Mouse (Mus musculus) large intestine, adult 2 months (tissue): ENCODE results near the gene Rbm5. TPM values are rescaled to one million over a fixed set of nuclear protein-coding genes. Genes with fewer than 3 reads are reported as not detected.

Experiments
- polyA plus RNA-seq: library from polyadenylated mRNA; depleted of rRNA; stranded (reverse); fragments of >200 nt; gene quantifications from 2 replicates; pipeline ENCODE4 v1.2.3, GENCODE M21; 2012; rRNA removed

Rbm5 gene
- polyA plus RNA-seq, 1 experiment: 37.9 TPM

Other genes starting within 250 kb of the Rbm5 start
- gene Tmem115, start 237.1 kb downstream of the Rbm5 start, polyA plus RNA-seq: 48.8 and 55.0 TPM in 2 replicates
- 42.8 and 43.7 TPM in 2 replicates for gene Cyb561d2, start 228.8 kb downstream of the Rbm5 start, polyA plus RNA-seq
- 27.7 and 31.6 TPM in 2 replicates for gene Nprl2, start 228.8 kb downstream of the Rbm5 start, polyA plus RNA-seq
- gene Zmynd10, start 223.7 kb downstream of the Rbm5 start, polyA plus RNA-seq: 0.29 and 0.40 TPM in 2 replicates
- 28.6 and 37.1 TPM in 2 replicates for gene Rassf1, start 219.4 kb downstream of the Rbm5 start, polyA plus RNA-seq
- gene Tusc2, start 207.7 kb downstream of the Rbm5 start, polyA plus RNA-seq: 45.2 and 46.3 TPM in 2 replicates
- gene Hyal2, start 203.1 kb downstream of the Rbm5 start, polyA plus RNA-seq: 76.1 and 127 TPM in 2 replicates
- gene Hyal1, start 194.1 kb downstream of the Rbm5 start, polyA plus RNA-seq: 1.7 and 4.5 TPM in 2 replicates
- 19.0 and 29.1 TPM in 2 replicates for gene Naa80, start 192.1 kb downstream of the Rbm5 start, polyA plus RNA-seq
- gene Hyal3, start 190.2 kb downstream of the Rbm5 start, polyA plus RNA-seq: 0.36 and 0.57 TPM in 2 replicates
- gene Ifrd2, start 183.4 kb downstream of the Rbm5 start, polyA plus RNA-seq: 60.1 and 74.4 TPM in 2 replicates
- gene Sema3b, start 161.8 kb downstream of the Rbm5 start, polyA plus RNA-seq: 38.6 and 47.6 TPM in 2 replicates
- 470 and 526 TPM in 2 replicates for gene Gnai2, start 135.6 kb downstream of the Rbm5 start, polyA plus RNA-seq
- 1.5 and 1.7 TPM in 2 replicates for gene Slc38a3, start 101.5 kb downstream of the Rbm5 start, polyA plus RNA-seq
- gene Gnat1, start 91.3 kb downstream of the Rbm5 start, polyA plus RNA-seq: 0.35 and 0.55 TPM in 2 replicates
- 14.1 and 20.1 TPM in 2 replicates for gene Sema3f, start 60.5 kb downstream of the Rbm5 start, polyA plus RNA-seq
- 19.0 and 24.5 TPM in 2 replicates for gene Rbm6, start 102.2 kb upstream of the Rbm5 start, polyA plus RNA-seq
- 67.5 and 92.5 TPM in 2 replicates for gene Mon1a, start 117.2 kb upstream of the Rbm5 start, polyA plus RNA-seq
- 77.1 and 101 TPM in 2 replicates for gene Mst1r, start 135.9 kb upstream of the Rbm5 start, polyA plus RNA-seq
- gene Actl11, start 157.5 kb upstream of the Rbm5 start, polyA plus RNA-seq: not detected in 2 replicates
- 0.02 TPM in 1 of 2 replicates, not detected in the other for gene Camkv, start 164.7 kb upstream of the Rbm5 start, polyA plus RNA-seq
- gene Traip, start 179.1 kb upstream of the Rbm5 start, polyA plus RNA-seq: 3.7 and 5.1 TPM in 2 replicates
- gene Uba7, start 204.5 kb upstream of the Rbm5 start, polyA plus RNA-seq: 114 and 158 TPM in 2 replicates
- gene Gm20661, start 212.1 kb upstream of the Rbm5 start, polyA plus RNA-seq: 0.14 TPM in 1 of 2 replicates, not detected in the other
- gene Inka1, start 214.9 kb upstream of the Rbm5 start, polyA plus RNA-seq: 3.0 and 3.4 TPM in 2 replicates
- gene Cdhr4, start 221.5 kb upstream of the Rbm5 start, polyA plus RNA-seq: 1.0 and 1.7 TPM in 2 replicates
- gene Gm20662, start 225.4 kb upstream of the Rbm5 start, polyA plus RNA-seq: 0.86 and 1.3 TPM in 2 replicates
- 57.1 and 90.1 TPM in 2 replicates for gene Ip6k1, start 231.5 kb upstream of the Rbm5 start, polyA plus RNA-seq